Mouse (Mus musculus) heart, embryonic 14.5 days (tissue): ENCODE measurements at regions not wholly inside any gene's neighbourhood (a gene's known extent, or its start where the extent isn't known, plus 50 kb on each side); places are given as distances from the start of the nearest gene placed in this dataset.
A peak's percentile ranks its signal among the peaks of the same experiment; 100 is the strongest.

Experiments
- ATAC-seq: fragments of 200-750 bp; cut with Nextera tagmentation; 2 replicates; pipeline ENCODE4 v1.8.0; 2017; ENCODE audit warnings: low read depth, moderate TSS enrichment; ENCODE audit not compliant: insufficient number of reproducible peaks, insufficient read depth, low FRiP score
- H3K27ac ChIP-seq, 2 experiments: fragments of 200-500 bp in 1 of 2; fragments of 300-500 bp in 1 of 2; sonication (generic) in 1 of 2; replicated peaks in 1 of 2; 2 replicates each; pipeline ENCODE4 v1.5.1; 2012 to 2014; ENCODE audit warnings: low read depth in 2 of 2, low read length in 2 of 2, control low read depth in 1 of 2, mild to moderate bottlenecking in 1 of 2, mixed read lengths in 1 of 2; ENCODE audit not compliant: control insufficient read depth in 1 of 2, insufficient read depth in 1 of 2
- H3K27me3 ChIP-seq: fragments of 300-500 bp; sonication (generic); 2 replicates; pipeline ENCODE4 v1.6.1; 2014; ENCODE audit warnings: mild to moderate bottlenecking, low read length, control low read depth; ENCODE audit not compliant: control insufficient read depth, insufficient read depth
- H3K36me3 ChIP-seq: fragments of 300-500 bp; sonication (generic); 2 replicates; pipeline ENCODE4 v1.6.1; 2014; ENCODE audit warnings: mild to moderate bottlenecking, control low read depth, low read length, mixed read lengths; ENCODE audit not compliant: control insufficient read depth, insufficient read depth
- H3K4me1 ChIP-seq, 2 experiments: fragments of 200-500 bp in 1 of 2; fragments of 300-500 bp in 1 of 2; sonication (generic) in 1 of 2; 2 replicates each; pipeline ENCODE4 v1.6.1; 2012 to 2014; ENCODE audit warnings: low read length in 2 of 2, control low read depth in 1 of 2, mixed read lengths in 1 of 2; ENCODE audit not compliant: control insufficient read depth in 2 of 2, insufficient read depth in 2 of 2
- H3K4me2 ChIP-seq: fragments of 300-500 bp; sonication (generic); 2 replicates; pipeline ENCODE4 v1.6.1; 2014; ENCODE audit warnings: mild to moderate bottlenecking, low read length
- H3K4me3 ChIP-seq, 2 experiments: fragments of 200-500 bp in 1 of 2; fragments of 300-500 bp in 1 of 2; sonication (generic) in 1 of 2; 2 replicates each; pipeline ENCODE4 v1.5.1; 2012 to 2014; ENCODE audit warnings: low read length in 2 of 2, mild to moderate bottlenecking in 2 of 2, control low read depth in 1 of 2, low read depth in 1 of 2, moderate library complexity in 1 of 2; ENCODE audit not compliant: control insufficient read depth in 1 of 2, insufficient read depth in 1 of 2
- H3K9ac ChIP-seq: fragments of 300-500 bp; sonication (generic); 2 replicates; pipeline ENCODE4 v1.6.1; 2014; ENCODE audit warnings: mild to moderate bottlenecking, low read length
- H3K9me3 ChIP-seq: fragments of 300-500 bp; sonication (generic); 2 replicates; pipeline ENCODE4 v1.6.1; 2016; ENCODE audit warnings: low read length, control low read depth; ENCODE audit not compliant: control insufficient read depth
- WGBS: fragments of 180-500 bp; shearing (Covaris S2); extraction: QIAGEN DNeasy Blood & Tissue Kit; methylation state at CpG from one replicate; pipeline ENCODE4 v1.1.7; 2014; 5-methylcytosine and 5-hydroxymethylcytosine counted together

- no peak overlapping the region for H3K9ac ChIP-seq
- H3K9me3 ChIP-seq = no peaks in the 10 kb centered on the region
- H3K36me3 ChIP-seq = no peaks in the 10 kb centered on the region
- no peak for ATAC-seq
- peaks cover 6 to 10% of the 10 kb centered on the region in 2 experiments; a peak in 3 of 4 replicates for H3K4me1 ChIP-seq
- H3K27me3 ChIP-seq = no peaks in the 10 kb centered on the region
- 50% methylated on average over 9 of the region's 9 CpGs for WGBS
- H3K27ac ChIP-seq = no peak overlapping the region
- H3K4me3 ChIP-seq = no peak overlapping the region
- no peak overlapping the region for H3K4me2 ChIP-seq
Observed at GRCm38 (mm10) chr16:18704126-18704525, 72.5 kb upstream of the Cldn5 start.

- H3K27ac ChIP-seq = 0 out of 4 replicates have a peak overlapping the region, but pooled peaks of 1 of the 2 experiments have one; percentile 38
- H3K4me3 ChIP-seq = no peak overlapping the region
- no peaks in the 10 kb centered on the region for H3K36me3 ChIP-seq
- WGBS = 60% methylated on average over 9 of the region's 9 CpGs
- H3K4me2 ChIP-seq = no peak overlapping the region
- no peak overlapping the region for H3K9ac ChIP-seq
- H3K9me3 ChIP-seq = no peaks in the 10 kb centered on the region
- peak; percentile 36; the same call in 1 of the 2 replicates for ATAC-seq
- no peaks in the 10 kb centered on the region for H3K27me3 ChIP-seq
- peaks cover 6 to 10% of the 10 kb centered on the region in 2 experiments; a peak in 3 of 4 replicates for H3K4me1 ChIP-seq
Observed at GRCm38 (mm10) chr16:18705028-18705648, 71.5 kb upstream of the Cldn5 start.

- no peaks in the 10 kb centered on the region for H3K27me3 ChIP-seq
- H3K9me3 ChIP-seq = no peaks in the 10 kb centered on the region
- no peak overlapping the region for H3K4me3 ChIP-seq
- ATAC-seq = no peak
- H3K36me3 ChIP-seq = no peaks in the 10 kb centered on the region
- no peak overlapping the region for H3K4me2 ChIP-seq
- H3K9ac ChIP-seq = no peak overlapping the region
- 88% methylated on average over 1 of the region's 1 CpGs for WGBS
- H3K4me1 ChIP-seq = no peaks in the 10 kb centered on the region
- no peak overlapping the region for H3K27ac ChIP-seq
Observed at GRCm38 (mm10) chr16:18711637-18712125, 65.0 kb upstream of the Cldn5 start.

DNA sequence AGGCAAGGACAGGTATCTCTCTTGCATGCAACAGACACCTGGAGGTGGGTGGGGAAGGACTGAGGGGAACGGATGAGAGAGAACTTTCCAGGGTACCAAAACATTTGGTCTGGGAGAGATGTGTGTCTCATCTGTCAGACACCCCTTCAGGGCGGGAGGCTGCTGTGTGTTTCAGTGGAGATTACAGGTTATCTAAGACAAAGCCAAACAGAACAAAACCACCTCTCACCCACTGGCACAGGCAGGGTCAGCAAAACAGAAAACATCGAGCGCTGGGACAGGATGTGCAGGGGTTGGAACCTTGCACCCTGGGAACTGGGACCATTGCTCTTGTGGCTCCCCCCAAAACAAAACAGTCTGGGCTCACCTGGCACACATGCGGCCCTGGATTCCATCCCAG is 63.6 kb upstream of the Cldn5 start:
- H3K27me3 ChIP-seq = no peaks in the 10 kb centered on the region
- 53% methylated on average over 5 of the region's 5 CpGs for WGBS
- no peaks in the 10 kb centered on the region for H3K9me3 ChIP-seq
- no peak overlapping the region for H3K4me3 ChIP-seq
- peaks cover 0 to under 1% of the 10 kb centered on the region in 2 experiments; a peak in 1 of 4 replicates for H3K4me1 ChIP-seq
- H3K4me2 ChIP-seq = no peak overlapping the region
- no peak overlapping the region for H3K27ac ChIP-seq
- H3K9ac ChIP-seq = no peak overlapping the region
- no peaks in the 10 kb centered on the region for H3K36me3 ChIP-seq
- no peak for ATAC-seq

DNA sequence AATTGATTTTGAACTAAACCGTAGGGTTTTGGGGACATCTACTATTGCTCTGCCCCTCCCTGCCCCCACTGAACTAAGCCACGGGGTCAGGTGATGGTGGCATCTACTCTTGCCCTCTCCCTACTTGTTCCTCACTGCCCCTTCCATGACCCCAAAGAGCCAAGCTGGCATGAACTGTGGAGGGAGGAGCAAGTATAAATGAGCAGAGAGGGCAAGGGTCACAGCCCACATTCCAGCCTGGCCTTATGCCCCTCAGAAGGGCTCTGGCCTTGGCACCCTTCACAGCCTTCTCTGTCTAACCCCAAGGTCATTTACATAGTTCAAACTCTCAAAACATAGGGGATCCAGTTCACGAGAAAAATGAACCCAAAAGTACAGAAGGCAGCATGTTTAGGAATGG is 61.3 kb upstream of the Cldn5 start:
- Histone ChIP-seq H3K4me2 (no peak overlapping the region), H3K4me3 (no peak overlapping the region), H3K27me3 (no peaks in the 10 kb centered on the region), H3K27ac (no peak overlapping the region), H3K4me1 (peaks cover 0 to 3% of the 10 kb centered on the region in 2 experiments; a peak in 1 of 4 replicates), H3K36me3 (no peaks in the 10 kb centered on the region), H3K9ac (no peak overlapping the region), H3K9me3 (no peaks in the 10 kb centered on the region)
- no peak for ATAC-seq
- 65% methylated on average over 3 of the region's 3 CpGs for WGBS

DNA sequence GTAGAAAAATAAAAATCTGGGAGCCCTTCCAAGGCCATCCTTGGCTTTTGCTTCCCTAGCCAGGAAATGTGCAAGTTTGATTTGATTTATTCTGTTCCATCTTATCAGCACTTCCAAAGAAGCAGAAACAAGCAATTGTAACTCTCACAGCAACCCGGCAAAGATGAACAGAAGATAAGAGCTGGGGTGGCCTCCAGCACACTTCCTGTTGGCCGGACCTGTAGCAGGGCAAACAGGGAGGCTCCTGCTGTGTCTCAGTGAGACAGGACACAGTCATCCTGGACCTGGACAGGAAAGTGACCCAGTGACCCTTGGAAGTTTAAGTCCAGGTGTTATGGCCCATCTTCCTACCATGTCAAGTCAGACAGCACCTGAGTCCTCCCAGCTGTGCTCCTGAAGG is 58.6 kb upstream of the Cldn5 start:
- Histone ChIP-seq H3K4me3 (no peak overlapping the region), H3K27ac (no peak overlapping the region), H3K4me2 (no peak overlapping the region), H3K9ac (no peak overlapping the region), H3K4me1 (peaks cover 0 to 3% of the 10 kb centered on the region in 2 experiments; a peak in 1 of 4 replicates), H3K9me3 (no peaks in the 10 kb centered on the region), H3K36me3 (no peaks in the 10 kb centered on the region), H3K27me3 (no peaks in the 10 kb centered on the region)
- ATAC-seq = no peak
- 19% methylated on average over 2 of the region's 2 CpGs for WGBS

GRCm38 (mm10) chr16:18720433-18721233 is 56.0 kb upstream of the Cldn5 start:
- Histone ChIP-seq H3K27me3 (no peaks in the 10 kb centered on the region), H3K4me1 (peaks cover 0 to 3% of the 10 kb centered on the region in 2 experiments; a peak in 1 of 4 replicates), H3K4me3 (no peak overlapping the region), H3K36me3 (no peaks in the 10 kb centered on the region), H3K9ac (no peak overlapping the region), H3K27ac (no peak overlapping the region), H3K4me2 (no peak overlapping the region), H3K9me3 (no peaks in the 10 kb centered on the region)
- ATAC-seq = no peak
- WGBS = 72% methylated on average over 13 of the region's 13 CpGs
